Mouse (Mus musculus) neural tube, embryonic 15.5 days (tissue): ENCODE measurements around the gene Engase. TPM values are rescaled to one million over a fixed set of nuclear protein-coding genes. Genes with fewer than 3 reads are reported as not detected.
A peak's percentile ranks its signal among the peaks of the same experiment; 100 is the strongest.

Experiments
- ATAC-seq: fragments of 200-750 bp; cut with Nextera tagmentation; 2 replicates; pipeline ENCODE4 v1.8.0; 2017; ENCODE audit warnings: mild to moderate bottlenecking, moderate TSS enrichment, moderate library complexity; ENCODE audit not compliant: low FRiP score
- H3K27ac ChIP-seq: fragments of 300-500 bp; sonication (generic); replicated peaks from 2 replicates; pipeline ENCODE4 v1.5.1; 2015; ENCODE audit warnings: mild to moderate bottlenecking, inconsistent platforms
- H3K27me3 ChIP-seq: fragments of 300-500 bp; sonication (generic); replicated peaks from 2 replicates; pipeline ENCODE4 v1.6.1; 2015; ENCODE audit warnings: inconsistent platforms
- H3K36me3 ChIP-seq: fragments of 300-500 bp; sonication (generic); 2 replicates; pipeline ENCODE4 v1.6.1; 2015; ENCODE audit warnings: inconsistent platforms
- H3K4me1 ChIP-seq: fragments of 300-500 bp; sonication (generic); 2 replicates; pipeline ENCODE4 v1.6.1; 2015; ENCODE audit warnings: inconsistent platforms
- H3K4me2 ChIP-seq: fragments of 300-500 bp; sonication (generic); 2 replicates; pipeline ENCODE4 v1.6.1; 2015; ENCODE audit warnings: inconsistent platforms, mild to moderate bottlenecking, moderate library complexity
- H3K4me3 ChIP-seq: fragments of 300-500 bp; sonication (generic); replicated peaks from 2 replicates; pipeline ENCODE4 v1.5.1; 2015; ENCODE audit warnings: mild to moderate bottlenecking, inconsistent platforms
- H3K9ac ChIP-seq: fragments of 300-500 bp; sonication (generic); replicated peaks from 2 replicates; pipeline ENCODE4 v1.6.1; 2015; ENCODE audit warnings: mild to moderate bottlenecking, inconsistent platforms
- H3K9me3 ChIP-seq: fragments of 300-500 bp; sonication (generic); replicated peaks from 2 replicates; pipeline ENCODE4 v1.6.1; 2016; ENCODE audit warnings: inconsistent platforms
- WGBS: fragments of 180-500 bp; shearing (Covaris S2); methylation state at CpG from one replicate; pipeline ENCODE4 v1.1.7; 2015; ENCODE audit warnings: mixed read lengths; 5-methylcytosine and 5-hydroxymethylcytosine counted together
- polyA plus RNA-seq: library from polyadenylated mRNA; unstranded; fragments of >200 nt; fragmentation: Nextera tagmentation; extraction: Ambion mirVana; gene quantifications from 2 replicates; pipeline ENCODE4 v1.2.1, GENCODE M21; 2015

The Engase gene
- 7.1 and 8.7 TPM in 2 replicates for polyA plus RNA-seq

- under 1% methylated on average over 57 of the region's 57 CpGs for WGBS
- peak; percentile 99 for ATAC-seq
- H3K4me2 ChIP-seq, result peak within 1 kb of the TSS; percentile 87
- H3K4me3 ChIP-seq, result peak within 1 kb of the TSS; percentile 88
- peak within 1 kb of the TSS; percentile 83 for H3K27ac ChIP-seq
- H3K9me3 ChIP-seq, result no peaks in the 10 kb centered on the region
- peaks cover 10% of the 10 kb centered on the region for H3K4me1 ChIP-seq
- H3K27me3 ChIP-seq, result no peaks in the 10 kb centered on the region
- H3K9ac ChIP-seq, result peak within 1 kb of the TSS; percentile 80
- no peaks in the 10 kb centered on the region for H3K36me3 ChIP-seq
Observed at GRCm38 (mm10) chr11:118476396-118477373, at the start of gene Engase. Engase (plus strand) TSS chr11:118476829.

- H3K4me3 ChIP-seq, result 0 out of 2 replicates have a peak overlapping the region, but pooled peaks have one; percentile 32
- 73% methylated on average over 3 of the region's 3 CpGs for WGBS
- H3K4me1 ChIP-seq, result peaks cover 58% of the 10 kb centered on the region
- no peaks in the 10 kb centered on the region for H3K9me3 ChIP-seq
- H3K27ac ChIP-seq, result peak overlapping the region; percentile 20; the same call in 1 of the 2 replicates
- ATAC-seq, result no peak
- H3K9ac ChIP-seq, result 0 out of 2 replicates have a peak overlapping the region, but pooled peaks have one; percentile 28
- no peaks in the 10 kb centered on the region for H3K36me3 ChIP-seq
- H3K27me3 ChIP-seq, result no peaks in the 10 kb centered on the region; the same call in 1 of the 2 replicates
- H3K4me2 ChIP-seq, result peak overlapping the region; percentile 55; the same call in 1 of the 2 replicates
Observed at GRCm38 (mm10) chr11:118427266-118427779, 49.3 kb upstream of the Engase start.

- no peaks in the 10 kb centered on the region for H3K36me3 ChIP-seq
- peaks cover 56% of the 10 kb centered on the region for H3K4me1 ChIP-seq
- no peaks in the 10 kb centered on the region; the same call in 1 of the 2 replicates for H3K27me3 ChIP-seq
- ATAC-seq, result 0 out of 2 replicates have a peak, but pooled peaks have one; percentile 35
- peak within 1 kb of the TSS; percentile 55 for H3K4me2 ChIP-seq
- peak within 1 kb of the TSS; percentile 20; the same call in 1 of the 2 replicates for H3K27ac ChIP-seq
- peak within 1 kb of the TSS; percentile 32 for H3K4me3 ChIP-seq
- peak within 1 kb of the TSS; percentile 28; the same call in 1 of the 2 replicates for H3K9ac ChIP-seq
- no peaks in the 10 kb centered on the region for H3K9me3 ChIP-seq
- 0% methylated on average over 8 of the region's 8 CpGs for WGBS
Observed at GRCm38 (mm10) chr11:118427986-118428385, 48.6 kb upstream of the Engase start, which contains the start of gene C1qtnf1. C1qtnf1 (plus strand) TSS chr11:118428203.

- Histone ChIP-seq H3K27me3 (no peaks in the 10 kb centered on the region; the same call in 1 of the 2 replicates), H3K9ac (peak overlapping the region; percentile 28; the same call in 1 of the 2 replicates), H3K9me3 (no peaks in the 10 kb centered on the region), H3K27ac (no peak overlapping the region), H3K4me3 (peak overlapping the region; percentile 32), H3K36me3 (no peaks in the 10 kb centered on the region), H3K4me1 (peaks cover 57% of the 10 kb centered on the region), H3K4me2 (peak overlapping the region; percentile 55)
- ATAC-seq, result no peak
- WGBS, result 9% methylated on average over 11 of the region's 11 CpGs
Observed at GRCm38 (mm10) chr11:118428460-118428868, 48.2 kb upstream of the Engase start.

GRCm38 (mm10) chr11:118428944-118429709, 47.5 kb upstream of the Engase start:
- Histone ChIP-seq H3K4me3 (peak overlapping the region; percentile 32), H3K9ac (0 out of 2 replicates have a peak overlapping the region, but pooled peaks have one; percentile 28), H3K27ac (no peak overlapping the region; the same call in 1 of the 2 replicates), H3K27me3 (no peaks in the 10 kb centered on the region; the same call in 1 of the 2 replicates), H3K36me3 (no peaks in the 10 kb centered on the region), H3K4me2 (peak overlapping the region; percentile 55), H3K9me3 (no peaks in the 10 kb centered on the region), H3K4me1 (peaks cover 56% of the 10 kb centered on the region)
- no peak for ATAC-seq
- 68% methylated on average over 8 of the region's 8 CpGs for WGBS

- no peak overlapping the region for H3K4me3 ChIP-seq
- H3K27ac ChIP-seq, result no peak overlapping the region
- no peaks in the 10 kb centered on the region for H3K9me3 ChIP-seq
- H3K4me2 ChIP-seq, result peak overlapping the region; percentile 22; the same call in 1 of the 2 replicates
- peaks cover 52% of the 10 kb centered on the region for H3K4me1 ChIP-seq
- no peaks in the 10 kb centered on the region for H3K36me3 ChIP-seq
- WGBS, result 52% methylated on average over 4 of the region's 4 CpGs
- no peak overlapping the region for H3K9ac ChIP-seq
- no peaks in the 10 kb centered on the region; the same call in 1 of the 2 replicates for H3K27me3 ChIP-seq
- no peak for ATAC-seq
Observed at GRCm38 (mm10) chr11:118430291-118430885, 46.2 kb upstream of the Engase start.

- H3K4me2 ChIP-seq, result no peak overlapping the region
- no peaks in the 10 kb centered on the region; the same call in 1 of the 2 replicates for H3K27me3 ChIP-seq
- no peak overlapping the region for H3K27ac ChIP-seq
- peaks cover 53% of the 10 kb centered on the region for H3K4me1 ChIP-seq
- ATAC-seq, result no peak
- no peaks in the 10 kb centered on the region for H3K36me3 ChIP-seq
- no peak overlapping the region for H3K9ac ChIP-seq
- no peaks in the 10 kb centered on the region for H3K9me3 ChIP-seq
- WGBS, result 79% methylated on average over 16 of the region's 16 CpGs
- no peak overlapping the region for H3K4me3 ChIP-seq
Observed at GRCm38 (mm10) chr11:118431100-118431948, 45.3 kb upstream of the Engase start.

- 0 out of 2 replicates have a peak overlapping the region, but pooled peaks have one; percentile 20 for H3K27ac ChIP-seq
Observed at GRCm38 (mm10) chr11:118433398-118433868, 43.2 kb upstream of the Engase start.

GRCm38 (mm10) chr11:118434093-118434492, 42.5 kb upstream of the Engase start:
- H3K27ac ChIP-seq, result no peak overlapping the region
- ATAC-seq, result no peak
- H3K4me3 ChIP-seq, result no peak overlapping the region
- peaks cover 48% of the 10 kb centered on the region for H3K4me1 ChIP-seq
- H3K4me2 ChIP-seq, result peak overlapping the region; percentile 34; the same call in 1 of the 2 replicates
- H3K9ac ChIP-seq, result no peak overlapping the region
- 49% methylated on average over 13 of the region's 13 CpGs for WGBS
- no peaks in the 10 kb centered on the region for H3K27me3 ChIP-seq
- H3K9me3 ChIP-seq, result no peaks in the 10 kb centered on the region
- no peaks in the 10 kb centered on the region for H3K36me3 ChIP-seq

More at GRCm38 (mm10) chr11:118433398-118433868, 43.2 kb upstream of the Engase start:
- H3K9ac ChIP-seq, result no peak overlapping the region
- 71% methylated on average over 10 of the region's 10 CpGs for WGBS
- peak overlapping the region; percentile 34; the same call in 1 of the 2 replicates for H3K4me2 ChIP-seq
- H3K27me3 ChIP-seq, result no peaks in the 10 kb centered on the region
- H3K9me3 ChIP-seq, result no peaks in the 10 kb centered on the region
- ATAC-seq, result no peak
- H3K4me3 ChIP-seq, result no peak overlapping the region
- no peaks in the 10 kb centered on the region for H3K36me3 ChIP-seq
- peaks cover 48% of the 10 kb centered on the region for H3K4me1 ChIP-seq
